Mouse (Mus musculus): ENCODE measurements around the gene Otud3. TPM values are rescaled to one million over a fixed set of nuclear protein-coding genes. Genes with fewer than 3 reads are reported as not detected.
"Not testable (repeated sequence)": the region's sequence is repeated elsewhere in the genome, so short reads cannot be mapped to it uniquely, and the experiment has no call there.

The Otud3 gene
- total RNA-seq, 2 experiments from 2014 or later: 12.3 to 13.1 TPM

GRCm38 (mm10) chr4:138892655-138893054 lies 21.1 kb downstream of the Otud3 start:
- DNase-seq (ENCODE audit: low spot score in 2 of 2): no peak

- no peak for DNase-seq (ENCODE audit: low spot score in 2 of 2)
Observed at GRCm38 (mm10) chr4:138889635-138890034, 24.1 kb downstream of the Otud3 start.

GRCm38 (mm10) chr4:138889165-138889564 lies 24.6 kb downstream of the Otud3 start:
- no peak for DNase-seq (ENCODE audit: low spot score in 2 of 2)

- DNase-seq (ENCODE audit: low spot score in 2 of 2): peak; percentile 93 to 94
Observed at GRCm38 (mm10) chr4:138884261-138884660, 29.5 kb downstream of the Otud3 start.

GRCm38 (mm10) chr4:138882179-138882578 lies 31.6 kb downstream of the Otud3 start:
- DNase-seq (ENCODE audit: low spot score in 2 of 2): no peak

- no peak for DNase-seq (ENCODE audit: low spot score in 2 of 2)
Observed at GRCm38 (mm10) chr4:138880811-138881584, 32.7 kb downstream of the Otud3 start.

- DNase-seq (ENCODE audit: low spot score in 2 of 2): no peak
Observed at GRCm38 (mm10) chr4:138879808-138880207, 33.9 kb downstream of the Otud3 start.

GRCm38 (mm10) chr4:138878783-138879182 lies 35.0 kb downstream of the Otud3 start:
- DNase-seq (ENCODE audit: low spot score in 2 of 2): no peak

- DNase-seq (ENCODE audit: low spot score in 2 of 2): no peak
Observed at GRCm38 (mm10) chr4:138877731-138878130, 36.0 kb downstream of the Otud3 start, which contains the start of gene Pla2g2e. TSS of gene Pla2g2e (plus strand) at chr4:138877942.

- DNase-seq (ENCODE audit: low spot score in 2 of 2): no peak
Observed at GRCm38 (mm10) chr4:138875986-138876385, 37.8 kb downstream of the Otud3 start.

- not testable (repeated sequence) for DNase-seq (ENCODE audit: low spot score in 2 of 2)
Observed at GRCm38 (mm10) chr4:138875275-138875674, 38.5 kb downstream of the Otud3 start.

GRCm38 (mm10) chr4:138873864-138874263 lies 39.9 kb downstream of the Otud3 start, which contains the start of gene Gm13030:
TSS of gene Gm13030 (minus strand) at chr4:138873964.
- DNase-seq (ENCODE audit: low spot score in 2 of 2): no peak

- no peak for DNase-seq (ENCODE audit: low spot score in 2 of 2)
Observed at GRCm38 (mm10) chr4:138868666-138869065, 45.1 kb downstream of the Otud3 start.

GRCm38 (mm10) chr4:138866413-138866812 lies 47.3 kb downstream of the Otud3 start:
- DNase-seq (ENCODE audit: low spot score in 2 of 2): peak; percentile 83 to 86

- no peak for DNase-seq (ENCODE audit: low spot score in 2 of 2)
Observed at GRCm38 (mm10) chr4:138865991-138866390, 47.8 kb downstream of the Otud3 start.

- no peak for DNase-seq (ENCODE audit: low spot score in 2 of 2)
Observed at GRCm38 (mm10) chr4:138865092-138865491, 48.7 kb downstream of the Otud3 start.

- DNase-seq (ENCODE audit: low spot score in 2 of 2): peak in 1 of 2 experiments; percentile 6
Observed at GRCm38 (mm10) chr4:138863344-138863998, 50.3 kb downstream of the Otud3 start, which contains the start of gene Pla2g5. TSS of gene Pla2g5 (minus strand) at chr4:138863482.

- peak; percentile 89 to 91 for DNase-seq (ENCODE audit: low spot score in 2 of 2)
Observed at GRCm38 (mm10) chr4:138859728-138860127, 54.0 kb downstream of the Otud3 start.

GRCm38 (mm10) chr4:138859245-138859644 lies 54.5 kb downstream of the Otud3 start:
- peak; percentile 41 to 57 for DNase-seq (ENCODE audit: low spot score in 2 of 2)

- DNase-seq (ENCODE audit: low spot score in 2 of 2): peak in 1 of 2 experiments; percentile 28
Observed at GRCm38 (mm10) chr4:138858446-138858845, 55.3 kb downstream of the Otud3 start.

- DNase-seq (ENCODE audit: low spot score in 2 of 2): peak in 1 of 2 experiments; percentile 10
Observed at GRCm38 (mm10) chr4:138857576-138857975, 56.2 kb downstream of the Otud3 start.

GRCm38 (mm10) chr4:138856491-138856890 lies 57.3 kb downstream of the Otud3 start:
- DNase-seq (ENCODE audit: low spot score in 2 of 2): peak; percentile 80

Data from layer of hippocampus, postnatal 10 days (tissue).